Mouse (Mus musculus): ENCODE data around the gene Mt3. TPM values are rescaled to one million over a fixed set of nuclear protein-coding genes. Genes with fewer than 3 reads are reported as not detected.
"Not testable (repeated sequence)": the region's sequence is repeated elsewhere in the genome, so short reads cannot be mapped to it uniquely, and the experiment has no call there.

Mt3 gene
- polyA plus RNA-seq, 1 experiment = not detected

GRCm38 (mm10) chr8:94154537-94154936 lies 2.1 kb downstream of the Mt3 start:
- Histone ChIP-seq H3K79me2 (ENCODE audit: control insufficient read depth, insufficient read depth) (no peaks in the 10 kb centered on the region), H3K36me3 (ENCODE audit: control insufficient read depth, insufficient read depth) (no peaks in the 10 kb centered on the region), H3K4me3 (ENCODE audit: insufficient read depth, poor library complexity, severe bottlenecking) (no peak overlapping the region), H3K27me3 (ENCODE audit: control insufficient read depth, insufficient read depth, insufficient read length) (no peaks in the 10 kb centered on the region), H3K79me3 (ENCODE audit: low read depth) (no peaks in the 10 kb centered on the region), H3ac (ENCODE audit: control insufficient read depth, insufficient read length, low read depth) (no peak overlapping the region)
- TF ChIP-seq FOSL1 (IDR thresholded peaks at IDR 0.05; ENCODE audit: insufficient read depth, low read length, poor library complexity, severe bottlenecking) (no peak), MYOD1 (IDR thresholded peaks at IDR 0.05; ENCODE audit: control insufficient read depth, insufficient read length, low read depth) (no peak), USF1 (IDR thresholded peaks at IDR 0.05; ENCODE audit: low read depth) (no peak), CEBPB (IDR thresholded peaks at IDR 0.05; ENCODE audit: low read depth) (no peak), MYOG (IDR thresholded peaks at IDR 0.05; ENCODE audit: control insufficient read depth, extremely low read depth, insufficient read length) (no peak), MAX (IDR thresholded peaks at IDR 0.05) (no peak), CTCF (IDR thresholded peaks at IDR 0.05; ENCODE audit: control insufficient read depth, insufficient read depth, insufficient read length) (no peak)

DNA sequence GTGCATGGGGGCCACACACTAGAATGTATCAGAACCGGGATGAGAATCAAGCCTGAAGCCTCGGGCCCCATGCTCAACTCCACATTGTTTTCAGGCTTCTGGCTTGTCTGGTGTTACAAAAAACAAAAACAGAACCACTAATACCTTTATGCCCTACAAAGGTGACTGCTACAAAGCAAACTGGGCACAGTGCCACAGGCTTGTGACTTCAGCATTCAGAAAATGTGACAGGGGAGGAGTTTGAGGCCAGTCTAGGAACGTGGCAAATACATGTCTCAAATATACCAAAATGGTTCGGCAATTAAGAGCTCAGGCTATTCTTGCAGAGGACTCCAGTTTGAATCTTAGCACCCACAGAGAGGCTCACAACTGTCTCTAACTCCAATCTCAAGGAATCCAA lies 3.7 kb downstream of the Mt3 start:
- Histone ChIP-seq H3K4me3 (ENCODE audit: insufficient read depth, poor library complexity, severe bottlenecking) (no peak overlapping the region), H3K79me3 (ENCODE audit: low read depth) (no peaks in the 10 kb centered on the region), H3ac (ENCODE audit: control insufficient read depth, insufficient read length, low read depth) (no peak overlapping the region), H3K79me2 (ENCODE audit: control insufficient read depth, insufficient read depth) (no peaks in the 10 kb centered on the region), H3K36me3 (ENCODE audit: control insufficient read depth, insufficient read depth) (no peaks in the 10 kb centered on the region), H3K27me3 (ENCODE audit: control insufficient read depth, insufficient read depth, insufficient read length) (no peaks in the 10 kb centered on the region)
- TF ChIP-seq MAX (IDR thresholded peaks at IDR 0.05) (no peak), USF1 (IDR thresholded peaks at IDR 0.05; ENCODE audit: low read depth) (no peak), MYOD1 (IDR thresholded peaks at IDR 0.05; ENCODE audit: control insufficient read depth, insufficient read length, low read depth) (no peak), CEBPB (IDR thresholded peaks at IDR 0.05; ENCODE audit: low read depth) (no peak), FOSL1 (IDR thresholded peaks at IDR 0.05; ENCODE audit: insufficient read depth, low read length, poor library complexity, severe bottlenecking) (no peak), MYOG (IDR thresholded peaks at IDR 0.05; ENCODE audit: control insufficient read depth, extremely low read depth, insufficient read length) (no peak), CTCF (IDR thresholded peaks at IDR 0.05; ENCODE audit: control insufficient read depth, insufficient read depth, insufficient read length) (no peak)

DNA sequence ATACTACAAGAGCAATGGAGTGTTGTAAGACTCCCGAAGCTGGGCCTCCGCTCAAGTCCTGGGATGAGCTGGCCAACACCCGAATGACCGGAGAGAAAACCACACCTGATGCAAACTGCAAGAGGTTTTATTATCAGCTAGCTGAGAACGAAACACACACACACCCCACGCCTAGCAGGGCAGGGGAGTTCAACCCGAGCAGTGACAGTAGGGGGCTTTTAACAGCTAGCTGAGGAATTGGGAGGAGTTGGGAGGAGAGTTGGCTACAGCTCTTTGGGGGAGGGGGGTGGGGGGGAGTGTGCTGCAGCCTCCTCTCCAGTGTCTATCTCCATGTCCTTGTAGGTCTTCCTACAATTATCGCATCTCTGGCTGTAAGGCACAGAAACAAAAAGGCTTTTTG lies 13.4 kb downstream of the Mt3 start:
- not testable (repeated sequence) for H3K79me2 ChIP-seq (ENCODE audit: control insufficient read depth, insufficient read depth); H3ac ChIP-seq (ENCODE audit: control insufficient read depth, insufficient read length, low read depth); H3K27me3 ChIP-seq (ENCODE audit: control insufficient read depth, insufficient read depth, insufficient read length); H3K79me3 ChIP-seq (ENCODE audit: low read depth); H3K36me3 ChIP-seq (ENCODE audit: control insufficient read depth, insufficient read depth); H3K4me3 ChIP-seq (ENCODE audit: insufficient read depth, poor library complexity, severe bottlenecking)

DNA sequence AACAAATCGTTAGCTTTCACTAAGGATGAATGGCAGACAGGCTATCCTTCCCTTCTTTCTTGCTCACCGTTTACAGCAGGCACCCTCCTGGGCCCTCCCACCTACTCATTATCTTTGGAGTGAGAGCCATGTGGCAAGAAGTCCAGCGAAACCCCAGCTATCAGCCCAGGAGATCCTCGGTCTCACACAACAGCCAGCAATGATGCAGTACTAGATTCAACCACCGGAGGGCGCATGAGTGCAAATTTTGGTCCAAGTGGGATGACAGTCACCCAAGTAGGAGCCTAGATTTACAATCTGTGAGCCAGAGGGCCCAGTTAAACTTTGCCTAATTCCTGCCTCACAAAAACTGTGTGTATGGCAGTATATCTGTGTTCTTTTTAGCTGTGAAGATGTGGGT lies 14.8 kb downstream of the Mt3 start:
- H3K4me3 ChIP-seq (ENCODE audit: insufficient read depth, poor library complexity, severe bottlenecking) = no peak overlapping the region
- H3K79me2 ChIP-seq (ENCODE audit: control insufficient read depth, insufficient read depth) = no peaks in the 10 kb centered on the region
- H3K36me3 ChIP-seq (ENCODE audit: control insufficient read depth, insufficient read depth) = no peaks in the 10 kb centered on the region
- no peaks in the 10 kb centered on the region for H3K79me3 ChIP-seq (ENCODE audit: low read depth)
- H3ac ChIP-seq (ENCODE audit: control insufficient read depth, insufficient read length, low read depth) = no peak overlapping the region
- H3K27me3 ChIP-seq (ENCODE audit: control insufficient read depth, insufficient read depth, insufficient read length) = no peaks in the 10 kb centered on the region
- TF ChIP-seq MYOD1 (IDR thresholded peaks at IDR 0.05; ENCODE audit: control insufficient read depth, insufficient read length, low read depth) = no peak
- peak; percentile 69 for TF ChIP-seq CTCF (IDR thresholded peaks at IDR 0.05; ENCODE audit: control insufficient read depth, insufficient read depth, insufficient read length)

DNA sequence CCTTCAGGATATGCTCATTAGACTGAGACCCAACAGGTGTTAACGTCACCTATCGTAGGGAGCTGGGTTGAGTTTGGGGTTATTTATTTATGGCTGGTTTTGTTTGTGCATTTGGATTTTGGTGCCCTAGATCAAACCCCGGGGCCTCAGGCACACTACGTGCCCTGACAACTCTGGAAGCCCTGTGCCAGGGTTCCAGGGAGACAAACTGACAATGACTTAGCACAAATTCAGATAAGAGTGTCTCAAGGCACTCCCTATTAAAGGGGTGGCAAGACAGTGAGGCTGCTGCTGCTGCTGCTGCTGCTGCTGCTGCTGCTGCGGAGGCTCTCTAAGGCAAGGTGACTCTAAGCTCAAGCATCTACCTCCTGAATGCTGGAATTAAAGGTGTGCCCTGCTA lies 17.1 kb downstream of the Mt3 start:
- no peaks in the 10 kb centered on the region for H3K79me2 ChIP-seq (ENCODE audit: control insufficient read depth, insufficient read depth)
- H3K36me3 ChIP-seq (ENCODE audit: control insufficient read depth, insufficient read depth) = no peaks in the 10 kb centered on the region
- TF ChIP-seq MYOD1 (IDR thresholded peaks at IDR 0.05; ENCODE audit: control insufficient read depth, insufficient read length, low read depth) (no peak), FOSL1 (IDR thresholded peaks at IDR 0.05; ENCODE audit: insufficient read depth, low read length, poor library complexity, severe bottlenecking) (no peak), USF1 (IDR thresholded peaks at IDR 0.05; ENCODE audit: low read depth) (no peak), CTCF (IDR thresholded peaks at IDR 0.05; ENCODE audit: control insufficient read depth, insufficient read depth, insufficient read length) (no peak), CEBPB (IDR thresholded peaks at IDR 0.05; ENCODE audit: low read depth) (no peak), MAX (IDR thresholded peaks at IDR 0.05) (no peak), MYOG (IDR thresholded peaks at IDR 0.05; ENCODE audit: control insufficient read depth, extremely low read depth, insufficient read length) (no peak)
- H3K4me3 ChIP-seq (ENCODE audit: insufficient read depth, poor library complexity, severe bottlenecking) = no peak overlapping the region
- no peaks in the 10 kb centered on the region for H3K79me3 ChIP-seq (ENCODE audit: low read depth)
- no peak overlapping the region for H3ac ChIP-seq (ENCODE audit: control insufficient read depth, insufficient read length, low read depth)
- no peaks in the 10 kb centered on the region for H3K27me3 ChIP-seq (ENCODE audit: control insufficient read depth, insufficient read depth, insufficient read length)

DNA sequence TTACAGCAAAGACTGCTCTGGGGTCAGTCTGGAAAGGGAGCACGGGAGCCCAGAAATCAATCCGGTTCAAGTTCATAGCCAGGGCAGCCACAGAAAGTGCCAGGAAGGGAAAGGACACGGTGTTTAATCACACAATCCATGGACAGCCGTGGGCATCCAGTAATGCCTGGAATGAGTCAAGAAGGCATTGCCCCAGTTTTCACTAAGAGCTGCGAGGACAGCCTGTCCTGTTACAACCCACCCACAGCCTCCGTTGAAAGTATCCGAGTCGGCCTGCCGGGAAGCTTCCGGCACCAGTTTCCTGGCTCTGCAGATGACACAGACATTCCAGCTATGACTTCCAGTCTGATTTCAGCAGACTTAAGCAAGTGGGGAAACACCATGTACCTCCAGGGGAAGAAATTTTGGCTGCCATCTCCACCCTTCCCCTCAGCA lies 18.9 kb downstream of the Mt3 start:
- Histone ChIP-seq H3K27me3 (ENCODE audit: control insufficient read depth, insufficient read depth, insufficient read length) (no peaks in the 10 kb centered on the region), H3K79me3 (ENCODE audit: low read depth) (no peaks in the 10 kb centered on the region), H3K4me3 (ENCODE audit: insufficient read depth, poor library complexity, severe bottlenecking) (no peak overlapping the region), H3K36me3 (ENCODE audit: control insufficient read depth, insufficient read depth) (no peaks in the 10 kb centered on the region), H3ac (ENCODE audit: control insufficient read depth, insufficient read length, low read depth) (no peak overlapping the region), H3K79me2 (ENCODE audit: control insufficient read depth, insufficient read depth) (no peaks in the 10 kb centered on the region)
- no peak for TF ChIP-seq CTCF (IDR thresholded peaks at IDR 0.05; ENCODE audit: control insufficient read depth, insufficient read depth, insufficient read length)
- no peak for TF ChIP-seq USF1 (IDR thresholded peaks at IDR 0.05; ENCODE audit: low read depth)
- no peak for TF ChIP-seq MYOD1 (IDR thresholded peaks at IDR 0.05; ENCODE audit: control insufficient read depth, insufficient read length, low read depth)
- no peak for TF ChIP-seq FOSL1 (IDR thresholded peaks at IDR 0.05; ENCODE audit: insufficient read depth, low read length, poor library complexity, severe bottlenecking)
- no peak for TF ChIP-seq MAX (IDR thresholded peaks at IDR 0.05)
- no peak for TF ChIP-seq CEBPB (IDR thresholded peaks at IDR 0.05; ENCODE audit: low read depth)
- no peak for TF ChIP-seq MYOG (IDR thresholded peaks at IDR 0.05; ENCODE audit: control insufficient read depth, extremely low read depth, insufficient read length)
